Mouse (Mus musculus) activated CD4-positive, CD25-positive, alpha-beta regulatory T cell (primary cell): ENCODE data around the gene Epha3. TPM values are rescaled to one million over a fixed set of nuclear protein-coding genes. Genes with fewer than 3 reads are reported as not detected.

ENCODE experiments used
- polyA plus RNA-seq, 2 experiments: library from polyadenylated mRNA; unstranded; fragments of 100-300 nt; shearing (Covaris generic); gene quantifications; one replicate each; pipeline ENCODE4 v1.2.1; 2017

Gene Epha3
- polyA plus RNA-seq, result 1 to 10 TPM in 1 of 2 experiments, under 1 TPM in 1; 0.82 to 1.0 TPM

GRCm38 (mm10) chr16:63863913-63864330, at the start of gene Epha3:
Epha3 (minus strand) TSS chr16:63864175.

